Mouse (Mus musculus): ENCODE measurements around the gene Uvrag. TPM values are rescaled to one million over a fixed set of nuclear protein-coding genes. Genes with fewer than 3 reads are reported as not detected.

The Uvrag gene
- polyA plus RNA-seq, 1 experiment from 2014 or later, result 19.1 TPM

- no peak overlapping the region for H3K27ac ChIP-seq
- H3K36me3 ChIP-seq, result peaks cover 14% of the 10 kb centered on the region
- 88% methylated on average over 10 of the region's 10 CpGs for WGBS
- H3K9me3 ChIP-seq (replicated peaks), result no peaks in the 10 kb centered on the region
- peaks cover 17% of the 10 kb centered on the region for H3K4me1 ChIP-seq
- no peak overlapping the region for H3K4me2 ChIP-seq
- no peak for ATAC-seq (replicated peaks; ENCODE audit: low FRiP score)
- no peak overlapping the region for H3K4me3 ChIP-seq (replicated peaks)
- no peak overlapping the region for H3K9ac ChIP-seq
- no peaks in the 10 kb centered on the region for H3K27me3 ChIP-seq
Measured at GRCm38 (mm10) chr7:99088576-99089346, 52.2 kb downstream of the Uvrag start.

- ATAC-seq (replicated peaks; ENCODE audit: low FRiP score), result no peak
- H3K27me3 ChIP-seq, result no peaks in the 10 kb centered on the region
- no peak overlapping the region for H3K9ac ChIP-seq
- H3K4me1 ChIP-seq, result peaks cover 11% of the 10 kb centered on the region
- no peaks in the 10 kb centered on the region for H3K9me3 ChIP-seq (replicated peaks)
- no peak overlapping the region for H3K27ac ChIP-seq
- no peak overlapping the region for H3K4me2 ChIP-seq
- peaks cover 14% of the 10 kb centered on the region for H3K36me3 ChIP-seq
- WGBS, result 70% methylated on average over 7 of the region's 7 CpGs
- no peak overlapping the region for H3K4me3 ChIP-seq (replicated peaks)
Measured at GRCm38 (mm10) chr7:99087581-99087980, 53.4 kb downstream of the Uvrag start.

GRCm38 (mm10) chr7:99086646-99087443 is 54.1 kb downstream of the Uvrag start:
- Histone ChIP-seq H3K4me3 (replicated peaks) (no peak overlapping the region), H3K9me3 (replicated peaks) (no peaks in the 10 kb centered on the region), H3K4me2 (no peak overlapping the region), H3K9ac (no peak overlapping the region), H3K4me1 (0 out of 2 replicates have a peak, but pooled peaks cover 5% of the 10 kb centered on the region), H3K27ac (no peak overlapping the region), H3K27me3 (no peaks in the 10 kb centered on the region), H3K36me3 (peaks cover 16% of the 10 kb centered on the region)
- WGBS, result 75% methylated on average over 9 of the region's 9 CpGs
- no peak for ATAC-seq (replicated peaks; ENCODE audit: low FRiP score)

- H3K9ac ChIP-seq, result no peak overlapping the region
- 0 out of 2 replicates have a peak, but pooled peaks cover 5% of the 10 kb centered on the region for H3K4me1 ChIP-seq
- WGBS, result 84% methylated on average over 3 of the region's 3 CpGs
- no peaks in the 10 kb centered on the region for H3K9me3 ChIP-seq (replicated peaks)
- no peak overlapping the region for H3K4me2 ChIP-seq
- no peak overlapping the region for H3K4me3 ChIP-seq (replicated peaks)
- no peak overlapping the region for H3K27ac ChIP-seq
- no peak for ATAC-seq (replicated peaks; ENCODE audit: low FRiP score)
- H3K36me3 ChIP-seq, result peaks cover 16% of the 10 kb centered on the region
- H3K27me3 ChIP-seq, result no peaks in the 10 kb centered on the region
Measured at GRCm38 (mm10) chr7:99085249-99085648, 55.7 kb downstream of the Uvrag start.

DNA sequence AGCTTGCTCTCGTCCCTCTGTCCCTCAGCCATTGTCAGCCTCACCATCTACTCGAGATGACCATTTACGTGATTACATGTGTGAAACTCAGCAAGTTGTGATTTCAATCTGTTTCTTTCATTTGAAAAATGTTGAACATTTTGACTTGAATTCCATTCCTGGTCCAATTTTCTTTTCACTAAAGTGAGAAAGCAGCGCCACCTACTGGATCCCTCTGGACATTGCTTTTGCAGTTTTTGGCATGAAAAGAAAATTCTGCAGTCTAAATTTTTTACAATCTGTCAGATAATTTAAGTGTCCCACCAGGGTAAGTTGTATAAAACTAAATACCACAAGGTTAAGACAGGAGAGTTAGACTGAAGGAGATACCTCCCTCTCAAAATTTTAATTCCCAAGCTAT is 61.4 kb downstream of the Uvrag start:
- Histone ChIP-seq H3K4me2 (no peak overlapping the region), H3K36me3 (0 out of 2 replicates have a peak, but pooled peaks cover 3% of the 10 kb centered on the region), H3K4me1 (peaks cover 23% of the 10 kb centered on the region), H3K27me3 (no peaks in the 10 kb centered on the region), H3K27ac (no peak overlapping the region), H3K9ac (no peak overlapping the region), H3K4me3 (replicated peaks) (no peak overlapping the region), H3K9me3 (replicated peaks) (no peaks in the 10 kb centered on the region)
- no peak for ATAC-seq (replicated peaks; ENCODE audit: low FRiP score)
- 29% methylated on average over 4 of the region's 4 CpGs for WGBS

- Histone ChIP-seq H3K4me2 (no peak overlapping the region), H3K36me3 (0 out of 2 replicates have a peak, but pooled peaks cover 3% of the 10 kb centered on the region), H3K27me3 (no peaks in the 10 kb centered on the region), H3K27ac (no peak overlapping the region), H3K9ac (no peak overlapping the region), H3K4me3 (replicated peaks) (no peak overlapping the region), H3K4me1 (peaks cover 27% of the 10 kb centered on the region), H3K9me3 (replicated peaks) (no peaks in the 10 kb centered on the region)
- ATAC-seq (replicated peaks; ENCODE audit: low FRiP score), result no peak
- WGBS, result 85% methylated on average over 6 of the region's 6 CpGs
Measured at GRCm38 (mm10) chr7:99078805-99079204, 62.1 kb downstream of the Uvrag start.

- Histone ChIP-seq H3K9ac (no peak overlapping the region), H3K27ac (peak overlapping the region; percentile 34; the same call in 1 of the 2 replicates), H3K4me3 (replicated peaks) (no peak overlapping the region), H3K36me3 (0 out of 2 replicates have a peak, but pooled peaks cover 3% of the 10 kb centered on the region), H3K4me2 (no peak overlapping the region), H3K9me3 (replicated peaks) (no peaks in the 10 kb centered on the region), H3K4me1 (peaks cover 30% of the 10 kb centered on the region), H3K27me3 (no peaks in the 10 kb centered on the region)
- ATAC-seq (replicated peaks; ENCODE audit: low FRiP score), result peak; percentile 35; the same call in 1 of the 2 replicates
- WGBS, result 35% methylated on average over 8 of the region's 8 CpGs
Measured at GRCm38 (mm10) chr7:99077234-99077633, 63.7 kb downstream of the Uvrag start.

DNA sequence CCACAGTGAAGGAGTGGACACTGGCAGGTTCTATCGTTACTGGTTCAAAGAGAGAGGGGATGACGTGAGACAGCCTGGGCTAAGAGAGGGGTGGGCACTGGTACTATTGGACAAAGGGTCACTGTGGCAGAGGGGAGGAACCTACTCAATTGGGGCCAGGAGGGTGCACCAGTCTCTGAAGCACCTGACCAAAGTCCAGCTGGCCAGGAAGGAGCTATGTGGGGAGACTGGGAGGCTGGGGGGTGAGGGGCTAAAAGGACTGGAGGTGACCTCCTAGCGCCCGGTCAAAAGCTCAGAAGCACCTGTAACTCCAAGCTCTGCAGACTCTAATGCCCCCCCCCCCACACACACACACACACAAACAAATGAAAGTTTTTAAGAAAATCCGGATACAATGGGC is 65.8 kb downstream of the Uvrag start:
- no peaks in the 10 kb centered on the region for H3K36me3 ChIP-seq
- WGBS, result 91% methylated on average over 5 of the region's 5 CpGs
- H3K27ac ChIP-seq, result no peak overlapping the region
- no peak overlapping the region for H3K9ac ChIP-seq
- H3K4me1 ChIP-seq, result peaks cover 30% of the 10 kb centered on the region
- H3K4me3 ChIP-seq (replicated peaks), result no peak overlapping the region
- H3K4me2 ChIP-seq, result no peak overlapping the region
- no peak for ATAC-seq (replicated peaks; ENCODE audit: low FRiP score)
- H3K9me3 ChIP-seq (replicated peaks), result no peaks in the 10 kb centered on the region
- H3K27me3 ChIP-seq, result no peaks in the 10 kb centered on the region

- no peaks in the 10 kb centered on the region for H3K27me3 ChIP-seq
- H3K4me2 ChIP-seq, result no peak overlapping the region
- H3K4me3 ChIP-seq (replicated peaks), result no peak overlapping the region
- no peaks in the 10 kb centered on the region for H3K36me3 ChIP-seq
- no peak overlapping the region for H3K27ac ChIP-seq
- no peaks in the 10 kb centered on the region for H3K9me3 ChIP-seq (replicated peaks)
- 34% methylated on average over 7 of the region's 7 CpGs for WGBS
- peak; percentile 68; the same call in 1 of the 2 replicates for ATAC-seq (replicated peaks; ENCODE audit: low FRiP score)
- H3K4me1 ChIP-seq, result peaks cover 25% of the 10 kb centered on the region
- H3K9ac ChIP-seq, result no peak overlapping the region
Measured at GRCm38 (mm10) chr7:99073734-99074372, 67.1 kb downstream of the Uvrag start.

DNA sequence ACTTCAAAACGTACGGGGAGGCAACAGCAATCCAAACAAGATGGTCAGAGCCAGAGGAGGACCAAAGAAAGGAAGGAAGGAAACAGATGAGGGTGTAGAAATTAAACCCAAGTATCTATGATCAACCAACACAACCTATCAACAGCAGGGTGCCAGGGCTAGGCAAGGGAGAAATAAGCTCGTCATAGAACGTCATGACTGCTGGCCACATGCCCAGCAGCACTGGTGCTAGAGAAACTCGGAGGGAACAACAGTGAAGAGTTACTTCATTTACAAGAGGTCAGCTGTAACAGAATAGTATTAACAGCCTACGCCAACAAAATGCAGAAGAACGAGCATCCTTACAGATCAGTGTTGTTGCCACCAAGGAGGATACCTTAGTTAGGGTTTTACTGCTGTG is 73.2 kb downstream of the Uvrag start:
- Histone ChIP-seq H3K4me1 (peaks cover 17% of the 10 kb centered on the region), H3K9me3 (replicated peaks) (no peaks in the 10 kb centered on the region), H3K27ac (no peak overlapping the region), H3K36me3 (no peaks in the 10 kb centered on the region), H3K27me3 (no peaks in the 10 kb centered on the region), H3K4me2 (no peak overlapping the region), H3K9ac (no peak overlapping the region), H3K4me3 (replicated peaks) (no peak overlapping the region)
- ATAC-seq (replicated peaks; ENCODE audit: low FRiP score), result no peak
- 77% methylated on average over 7 of the region's 7 CpGs for WGBS

GRCm38 (mm10) chr7:99065920-99066319 is 75.0 kb downstream of the Uvrag start:
- Histone ChIP-seq H3K9me3 (replicated peaks) (no peaks in the 10 kb centered on the region), H3K27ac (peak overlapping the region; percentile 88), H3K27me3 (no peaks in the 10 kb centered on the region), H3K4me3 (replicated peaks) (no peak overlapping the region), H3K9ac (no peak overlapping the region), H3K36me3 (no peaks in the 10 kb centered on the region), H3K4me2 (peak overlapping the region; percentile 43), H3K4me1 (peaks cover 25% of the 10 kb centered on the region)
- ATAC-seq (replicated peaks; ENCODE audit: low FRiP score), result peak; percentile 26; the same call in 1 of the 2 replicates
- WGBS, result 16% methylated on average over 2 of the region's 2 CpGs

DNA sequence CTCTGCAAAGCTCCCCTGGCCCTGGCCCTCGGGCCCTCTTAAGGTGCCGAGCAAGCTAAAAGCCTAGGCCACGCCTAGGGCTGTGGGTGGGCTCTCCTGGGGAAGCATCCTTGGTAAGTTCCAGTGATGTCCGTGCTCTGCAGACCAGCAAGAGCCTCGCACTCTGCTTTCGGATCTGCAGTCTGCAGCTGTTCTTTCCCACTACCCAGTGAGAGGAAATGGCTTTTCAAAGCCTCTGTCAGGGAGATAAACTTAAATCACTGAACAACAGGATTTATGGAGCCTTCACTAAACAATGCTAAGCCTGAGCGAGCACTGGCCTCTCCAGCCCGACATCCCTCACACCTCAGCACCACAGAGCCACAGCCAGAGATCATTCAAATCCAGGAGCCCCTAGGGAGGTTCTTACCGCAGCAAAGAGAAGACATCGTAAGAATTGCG is 75.5 kb downstream of the Uvrag start:
- Histone ChIP-seq H3K27ac (peak overlapping the region; percentile 88), H3K36me3 (no peaks in the 10 kb centered on the region), H3K4me1 (peaks cover 28% of the 10 kb centered on the region), H3K27me3 (no peaks in the 10 kb centered on the region), H3K4me3 (replicated peaks) (no peak overlapping the region), H3K9ac (no peak overlapping the region), H3K4me2 (peak overlapping the region; percentile 43), H3K9me3 (replicated peaks) (no peaks in the 10 kb centered on the region)
- WGBS, result 3% methylated on average over 11 of the region's 11 CpGs
- ATAC-seq (replicated peaks; ENCODE audit: low FRiP score), result peak; percentile 93
